Mouse (Mus musculus): ENCODE measurements around the gene Zfp612.
"Not testable (repeated sequence)": the region's sequence is repeated elsewhere in the genome, so short reads cannot be mapped to it uniquely, and the experiment has no call there.

Zfp612 gene

DNA sequence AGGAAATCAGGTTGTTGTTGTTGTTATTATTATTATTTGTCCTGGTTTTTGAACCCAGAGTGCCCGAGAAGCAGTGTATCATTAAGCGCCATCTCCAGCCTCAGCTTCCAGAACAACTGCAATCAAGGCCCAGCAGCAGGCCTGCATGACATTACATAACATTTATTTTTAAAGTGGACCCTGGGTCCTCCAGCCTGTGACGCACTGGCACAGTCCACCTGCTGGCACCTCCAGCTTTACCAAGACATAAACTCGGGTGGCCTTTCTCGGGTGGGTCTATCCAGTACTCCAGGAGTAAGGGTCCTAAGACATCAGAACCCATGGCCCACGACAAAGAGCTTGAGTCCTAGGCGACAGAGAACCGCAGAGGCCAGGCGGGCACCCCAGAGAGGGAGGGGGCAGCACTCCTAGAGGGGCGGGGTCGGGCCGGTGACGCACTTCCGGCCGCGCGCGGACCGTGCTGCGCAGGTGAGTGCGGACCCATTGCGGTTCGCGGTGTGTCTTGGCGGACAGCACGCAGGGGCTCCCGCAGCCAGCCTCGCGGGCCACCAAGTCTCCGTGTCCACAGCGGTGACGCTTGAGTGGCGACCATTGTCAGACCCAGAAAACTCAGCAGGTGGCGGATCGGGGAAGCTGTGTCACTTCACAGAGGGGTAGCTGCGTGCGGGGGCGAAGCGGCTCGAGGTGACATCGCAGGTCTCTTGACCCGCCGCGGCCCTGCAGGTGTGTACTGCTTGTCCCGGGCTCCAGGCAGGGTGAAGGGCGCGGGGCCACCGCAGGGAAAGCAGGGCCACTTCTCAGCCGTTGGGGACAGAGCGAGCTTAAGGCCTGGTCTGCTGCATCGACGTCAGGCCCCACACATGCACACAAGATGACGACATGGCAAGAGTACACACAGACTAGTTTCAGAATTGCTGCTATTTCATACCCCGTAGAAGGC lies at the start of gene Zfp612:
Gene Zfp612, plus strand, starts transcription at position 465 of the 940 bp plus-strand sequence.
- DNase-seq, result peak; percentile 75

DNA sequence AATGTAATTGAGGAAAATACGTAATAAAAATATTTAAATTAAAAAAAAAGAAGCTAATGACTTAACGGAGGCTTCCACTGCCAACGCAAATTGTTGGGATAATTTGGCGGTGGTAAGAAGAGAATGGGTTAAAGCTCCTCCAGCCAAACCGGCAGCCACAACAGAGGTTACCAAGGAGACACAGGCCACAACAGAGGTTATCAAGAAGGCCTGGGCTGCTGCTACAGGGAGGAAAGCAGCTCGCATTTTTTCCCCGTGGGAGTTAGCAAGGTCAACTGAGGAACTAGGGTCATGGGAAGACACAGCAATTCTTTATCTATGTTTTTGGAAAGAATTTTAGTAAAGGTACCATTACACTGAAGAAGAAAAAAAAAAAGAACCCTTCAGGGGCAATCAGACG lies 45.8 kb upstream of the Zfp612 start:
- DNase-seq, result not testable (repeated sequence)

DNA sequence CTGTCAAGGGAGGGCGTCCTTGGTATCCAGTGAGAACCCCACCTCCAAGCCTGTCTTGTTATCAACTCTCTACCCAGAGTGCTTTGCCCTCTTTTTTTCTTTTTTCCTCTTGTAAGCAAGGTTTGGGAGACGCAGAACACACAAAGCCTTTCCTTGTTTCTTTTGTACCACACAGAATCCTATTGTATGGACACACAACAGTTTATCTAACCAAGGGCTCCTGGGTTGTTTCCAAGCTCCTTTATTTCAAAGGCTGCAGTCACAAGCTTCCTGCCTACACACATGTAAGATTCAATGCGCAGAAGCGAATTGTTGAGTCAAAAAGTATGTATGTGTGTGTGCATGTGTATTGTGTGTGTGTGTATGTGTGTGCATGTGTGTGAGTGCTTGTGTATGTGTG lies 45.2 kb upstream of the Zfp612 start:
- DNase-seq, result no peak

DNA sequence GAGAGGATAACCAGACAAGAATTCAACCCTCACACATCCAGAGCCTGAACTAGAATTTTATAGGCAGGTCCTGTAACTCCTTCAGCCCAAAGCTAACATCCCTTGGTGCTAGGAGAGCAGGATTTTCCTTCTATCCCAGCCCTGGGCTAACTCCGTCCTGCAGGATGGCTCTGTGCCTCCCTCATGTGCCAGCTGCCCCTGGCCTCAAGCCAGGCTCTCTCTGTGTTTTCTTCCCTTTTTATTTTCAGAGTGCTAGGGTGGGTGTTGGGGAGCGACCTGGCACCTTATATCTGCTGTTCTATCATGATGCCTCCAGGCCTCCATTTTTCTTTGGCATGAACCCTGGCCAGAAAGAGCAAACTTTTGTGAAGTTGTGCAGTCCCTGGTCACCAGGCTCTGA lies 43.4 kb upstream of the Zfp612 start:
- no peak for DNase-seq

DNA sequence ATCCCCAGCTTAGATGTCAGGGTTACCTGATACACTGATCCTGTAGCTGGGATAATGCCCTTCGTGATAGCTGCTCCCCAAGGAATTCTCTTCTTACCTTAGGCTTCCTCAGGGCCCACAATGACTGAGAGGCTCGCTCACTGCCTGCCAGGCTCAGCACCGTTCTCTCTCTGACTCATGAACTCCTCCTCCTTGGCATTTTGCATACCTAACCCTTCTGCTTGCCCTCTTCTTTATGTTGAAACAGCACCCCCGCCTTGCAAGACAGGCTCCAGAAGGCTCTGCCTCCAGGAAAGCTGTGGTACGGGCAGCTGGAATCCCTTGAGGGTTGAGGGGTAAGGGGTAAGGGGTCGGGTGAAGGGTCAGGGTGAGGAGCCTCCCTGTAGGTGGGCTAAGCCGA lies 40.3 kb upstream of the Zfp612 start:
- no peak for DNase-seq

DNA sequence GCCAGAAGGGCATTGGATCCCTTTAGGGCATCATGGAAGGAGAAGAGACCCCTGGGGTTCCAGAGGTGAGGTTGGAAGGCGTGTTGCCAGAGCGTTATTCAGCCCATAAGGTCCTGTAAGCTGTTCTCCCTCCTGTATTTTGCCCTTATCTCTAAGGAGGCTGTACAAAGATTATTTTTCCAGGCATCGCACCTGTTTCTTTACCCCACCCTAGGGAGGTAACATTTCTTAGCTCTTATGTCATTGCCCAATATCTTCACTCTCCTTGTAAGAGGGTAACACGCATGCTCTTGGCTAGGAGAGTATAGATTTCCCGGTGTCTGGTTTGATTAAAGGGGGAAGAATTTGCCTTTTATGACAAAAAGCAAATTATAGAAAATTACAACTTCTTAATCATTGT lies 39.9 kb upstream of the Zfp612 start, which contains the start of gene Chst4:
Gene Chst4, minus strand, starts transcription at position 82 of the 400 bp plus-strand sequence.
- DNase-seq, result no peak

DNA sequence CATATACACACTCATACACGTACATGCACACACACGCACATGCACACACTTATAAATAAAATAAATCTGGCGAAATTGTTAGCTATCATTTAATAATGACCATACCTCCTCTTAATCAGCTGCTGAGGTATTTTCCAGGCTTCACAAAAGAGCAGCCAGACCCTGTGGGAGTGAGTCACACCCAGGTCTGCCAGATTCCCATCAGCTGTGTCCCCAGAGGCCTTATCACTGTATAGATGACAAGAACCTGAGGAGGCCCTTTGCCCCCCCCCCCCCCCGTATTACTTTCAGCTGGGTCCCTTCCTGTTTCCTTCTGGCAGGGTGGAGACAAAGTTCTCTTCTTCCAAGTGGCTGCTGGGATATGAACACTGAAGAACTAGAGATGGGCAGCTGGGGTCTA lies 39.0 kb upstream of the Zfp612 start:
- no peak for DNase-seq

DNA sequence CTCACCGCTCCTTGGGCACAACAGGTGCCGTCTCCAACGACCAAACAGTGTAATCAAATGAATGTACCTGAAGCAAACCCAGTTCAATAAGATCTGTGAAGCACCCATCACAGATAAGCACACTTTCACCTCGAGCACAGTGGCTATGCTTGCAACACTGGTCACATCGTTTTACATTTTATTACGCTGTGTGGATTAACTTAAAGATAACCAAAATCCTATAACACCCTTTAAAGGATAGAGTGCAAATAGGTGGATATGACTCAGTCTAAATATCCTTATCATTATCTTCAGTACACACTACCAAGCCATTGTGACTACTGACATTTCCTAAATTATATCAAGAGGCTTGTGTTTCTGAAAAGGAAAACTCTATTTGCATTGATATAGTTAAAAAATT lies 28.3 kb upstream of the Zfp612 start:
- DNase-seq, result no peak

DNA sequence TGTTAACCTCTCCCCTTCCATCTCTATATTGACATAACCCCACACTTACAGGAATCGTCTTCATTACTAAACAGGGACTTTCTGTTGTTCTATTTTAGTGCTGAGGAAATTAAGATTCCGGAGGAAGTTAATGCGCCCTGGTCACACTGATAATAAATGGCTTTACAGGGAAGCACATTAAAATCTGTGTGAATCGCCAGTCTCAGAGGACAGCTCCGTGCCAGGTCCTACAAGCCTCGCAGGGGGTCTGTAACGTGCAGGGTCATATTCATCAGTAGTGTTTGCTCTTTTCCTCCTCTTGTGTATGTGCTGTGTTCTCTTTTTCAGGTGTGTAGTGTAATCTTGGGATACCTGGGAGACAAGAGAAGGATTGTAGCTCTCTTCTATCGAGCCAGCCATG lies 21.3 kb upstream of the Zfp612 start:
- DNase-seq, result no peak

DNA sequence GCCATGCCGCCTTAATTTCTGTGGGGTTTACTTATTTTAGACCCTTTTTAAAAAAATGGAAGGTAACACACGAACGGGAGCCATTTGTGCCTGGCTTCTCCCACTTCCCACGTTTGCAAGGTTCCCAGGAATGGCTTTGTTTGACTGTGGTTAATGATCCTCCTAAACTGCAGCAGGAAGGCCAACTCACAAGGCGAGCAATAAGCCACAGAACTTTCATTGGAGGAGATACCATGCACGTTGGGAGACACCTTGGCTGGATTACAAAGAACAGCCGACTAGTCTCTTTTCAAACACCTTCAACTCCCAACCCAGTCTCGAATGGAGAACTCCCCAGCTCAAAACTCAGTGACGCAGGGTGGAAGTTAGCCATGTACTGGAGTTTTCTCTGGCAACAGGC lies 15.4 kb upstream of the Zfp612 start:
- no peak for DNase-seq

DNA sequence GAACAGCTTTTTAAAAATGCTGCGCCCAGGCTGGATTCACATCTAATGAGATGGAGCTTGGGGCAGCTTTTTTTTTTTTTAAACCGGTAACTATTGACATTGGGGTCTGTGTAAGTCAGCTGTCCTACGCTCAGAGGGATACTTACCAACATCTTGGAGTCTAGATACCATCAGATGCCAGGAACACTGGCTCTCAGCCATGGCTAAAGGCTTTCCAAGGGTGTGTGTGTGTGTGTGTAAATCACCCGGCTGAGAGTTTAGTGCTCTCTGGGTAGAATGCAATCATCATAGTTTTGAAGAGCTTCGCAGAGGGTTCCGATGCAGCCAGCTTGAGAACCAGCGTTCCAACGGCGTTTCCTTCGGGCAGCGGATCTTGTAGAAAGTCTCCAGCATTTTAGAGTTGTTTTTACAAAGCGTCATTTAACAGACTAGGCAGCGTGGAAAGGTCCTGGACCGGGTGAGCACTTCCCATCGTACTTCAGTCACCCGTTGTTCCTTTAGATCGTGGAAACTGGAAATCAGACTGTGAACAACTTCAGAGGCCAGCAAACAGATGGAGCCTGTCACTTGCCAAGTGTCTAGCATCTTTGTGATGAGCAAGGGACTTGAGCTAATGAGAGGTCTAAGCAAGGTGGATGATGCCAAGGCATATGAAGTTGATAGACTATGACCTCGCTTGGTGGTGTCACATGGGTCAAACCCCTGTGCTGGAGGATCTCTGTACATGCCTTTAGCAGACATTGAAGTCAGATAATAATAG lies 14.8 kb upstream of the Zfp612 start:
- DNase-seq, result no peak

DNA sequence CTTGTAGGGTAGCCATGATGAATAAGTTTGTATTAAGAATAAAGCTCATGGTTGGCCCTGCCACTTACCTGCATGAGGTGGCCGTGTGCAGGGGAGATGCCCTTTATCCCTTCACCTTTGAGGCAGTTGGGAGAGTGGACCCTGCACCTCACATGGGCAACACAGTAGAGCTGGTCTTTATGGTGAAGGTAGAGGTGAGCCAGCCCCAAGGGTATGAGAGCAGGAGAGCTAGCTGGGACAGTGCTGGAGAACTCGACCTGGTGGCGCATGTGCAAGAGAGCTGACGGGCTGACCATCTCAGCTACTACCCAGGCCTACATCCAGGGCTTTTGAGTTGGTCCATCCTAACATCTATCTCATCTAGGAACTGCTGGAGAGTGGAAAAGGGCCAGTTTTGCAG lies 13.9 kb upstream of the Zfp612 start:
- DNase-seq, result no peak

DNA sequence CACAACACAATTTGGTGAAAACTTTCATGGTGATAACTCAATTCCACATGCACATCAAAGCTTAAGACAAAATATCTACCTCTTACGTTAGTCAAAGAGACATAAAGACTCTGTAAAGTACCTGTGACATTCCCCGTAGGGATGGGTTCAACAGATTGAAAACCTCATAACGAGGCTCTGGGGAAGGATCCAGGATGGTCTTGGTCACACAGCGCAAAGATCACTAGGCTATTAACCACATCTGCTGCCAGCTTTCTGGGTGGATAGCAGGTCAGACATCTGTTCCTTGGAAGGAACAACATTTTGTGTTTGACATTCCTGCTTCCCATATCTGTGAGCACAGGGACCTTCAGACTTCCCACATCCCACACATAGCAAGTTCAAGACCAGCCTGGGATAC lies 9.8 kb upstream of the Zfp612 start:
- DNase-seq, result no peak

DNA sequence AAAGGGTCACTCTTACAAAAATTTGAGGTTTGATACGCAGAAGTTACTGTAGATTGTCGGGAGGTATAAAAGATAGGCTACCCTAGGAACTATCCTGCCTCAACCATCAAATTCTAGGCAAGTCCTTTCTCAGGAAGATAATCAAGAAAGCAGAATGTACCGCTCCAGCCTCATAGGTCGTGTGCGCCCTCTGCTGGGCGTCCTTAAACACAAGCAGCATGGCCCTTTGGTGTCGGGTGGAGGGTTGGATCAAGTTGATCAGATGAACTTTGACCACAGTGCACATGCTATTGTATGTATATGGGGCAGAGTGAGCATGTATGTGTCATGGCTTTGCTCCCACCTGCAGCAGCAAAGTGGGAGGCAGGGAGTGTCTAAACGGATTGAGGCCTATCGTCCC lies 7.9 kb upstream of the Zfp612 start:
- DNase-seq, result peak; percentile 55

DNA sequence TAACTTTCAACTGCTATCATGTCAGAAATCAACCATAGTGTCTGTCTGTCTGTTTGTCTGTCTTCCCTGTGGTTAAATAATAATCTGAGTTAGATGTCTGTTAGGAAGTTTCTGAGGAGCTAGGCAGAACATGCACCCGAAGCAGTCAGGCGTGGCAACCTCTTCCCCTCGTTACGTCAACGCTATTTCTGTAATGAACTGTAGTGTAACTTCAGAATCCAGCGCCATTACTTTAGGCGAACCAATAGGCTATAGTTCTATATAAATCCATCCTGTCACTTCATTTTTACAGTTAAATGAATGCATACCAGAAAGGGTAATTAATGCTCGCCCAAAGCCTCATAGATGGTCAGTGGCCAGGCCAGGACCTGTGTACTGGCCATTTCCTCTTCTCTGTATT lies 5.0 kb upstream of the Zfp612 start:
- DNase-seq, result no peak

DNA sequence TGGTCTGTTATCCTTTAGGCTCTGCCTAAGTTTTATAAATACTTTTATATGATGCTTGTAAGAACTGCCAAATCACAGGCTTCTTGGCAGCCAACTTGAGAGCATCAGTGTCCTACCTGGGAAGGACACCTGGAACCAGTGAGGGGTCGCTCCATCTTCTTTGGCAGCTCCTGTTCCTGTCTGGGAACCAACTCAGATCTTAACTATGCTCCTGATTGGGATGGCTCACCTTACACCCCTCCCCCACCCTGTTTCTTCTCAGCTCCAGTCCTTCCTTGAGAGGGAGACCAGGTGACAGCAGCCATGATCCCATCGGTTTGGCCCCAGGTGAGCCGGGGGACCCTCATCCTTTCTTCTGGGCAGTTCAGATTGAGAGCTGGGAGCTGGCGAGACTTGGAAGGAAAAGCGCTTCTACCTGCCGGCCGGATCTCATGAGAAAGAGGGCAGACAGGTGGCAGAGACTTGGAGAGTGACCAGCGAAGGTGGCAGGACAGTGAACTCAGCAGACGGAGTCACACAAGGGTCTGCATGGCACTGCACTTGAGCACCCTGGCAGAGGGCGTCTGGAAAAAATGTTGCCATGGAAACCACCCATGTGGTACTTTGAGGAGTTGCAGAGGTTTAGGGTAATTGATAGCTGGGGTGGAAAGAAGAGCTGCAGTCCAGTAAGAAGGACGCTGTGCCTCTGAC lies 3.0 kb downstream of the Zfp612 start:
- no peak for DNase-seq

DNA sequence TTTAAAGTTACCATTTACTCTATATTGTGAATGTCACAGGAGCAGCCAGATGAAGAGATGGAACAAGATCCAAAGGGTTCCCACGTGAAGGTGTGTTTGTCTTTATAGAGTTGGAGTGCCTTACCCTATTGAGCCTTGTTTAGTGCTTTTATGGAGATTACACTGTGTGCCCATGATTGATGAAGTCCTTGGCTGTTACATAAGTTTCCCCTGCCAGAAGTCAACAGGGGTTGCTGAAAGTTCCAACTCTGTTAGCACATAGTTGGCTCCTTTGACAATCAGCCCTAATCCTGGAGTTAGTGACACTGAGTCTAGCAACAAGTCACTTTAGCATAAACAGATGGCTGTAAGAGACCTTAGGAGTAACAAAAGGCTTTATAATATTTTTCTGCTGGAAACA lies 12.3 kb downstream of the Zfp612 start:
- no peak for DNase-seq

DNA sequence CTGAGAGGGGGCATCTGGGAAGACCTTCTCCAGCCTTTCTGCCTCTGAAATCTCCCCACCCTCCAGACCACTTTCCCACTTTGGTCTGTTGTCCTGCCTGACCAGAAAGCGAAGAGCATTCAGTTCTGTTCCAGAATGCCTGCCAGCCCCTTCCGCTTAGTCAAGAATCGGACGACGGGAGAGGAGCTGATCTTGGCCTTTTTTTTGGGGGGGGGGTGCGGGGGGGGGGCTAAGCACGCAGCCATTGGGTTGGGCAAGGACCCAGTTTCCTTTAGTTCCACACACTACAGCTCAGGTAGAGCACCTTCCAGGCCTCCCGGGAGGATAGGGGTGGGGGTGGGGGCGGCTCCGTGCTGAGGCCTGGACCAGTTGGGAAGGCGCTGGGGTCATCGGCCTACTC lies 21.4 kb downstream of the Zfp612 start, which contains the start of gene Gm21964:
Gene Gm21964, plus strand, starts transcription at position 301 of the 400 bp plus-strand sequence.
- DNase-seq, result no peak

DNA sequence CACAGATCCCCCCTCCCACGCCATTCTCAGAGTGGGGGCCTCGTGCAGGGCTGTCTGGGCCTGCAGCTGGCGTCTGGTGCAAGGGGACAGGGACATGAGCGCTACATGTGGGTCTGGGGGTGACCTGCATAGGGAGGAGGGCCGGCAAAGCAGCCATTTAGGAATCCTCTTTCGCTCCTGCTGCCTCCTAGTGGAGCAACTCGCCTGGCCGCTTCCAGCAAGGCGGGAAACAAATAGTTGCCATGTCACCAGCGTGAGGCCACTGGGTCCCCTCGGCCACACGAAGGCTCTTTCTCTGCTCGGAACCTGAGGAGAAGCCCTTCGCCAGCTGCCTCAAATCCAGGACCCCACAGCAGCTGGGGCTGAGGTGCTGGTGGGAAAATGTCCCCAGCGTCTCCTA lies 22.1 kb downstream of the Zfp612 start:
- DNase-seq, result no peak

DNA sequence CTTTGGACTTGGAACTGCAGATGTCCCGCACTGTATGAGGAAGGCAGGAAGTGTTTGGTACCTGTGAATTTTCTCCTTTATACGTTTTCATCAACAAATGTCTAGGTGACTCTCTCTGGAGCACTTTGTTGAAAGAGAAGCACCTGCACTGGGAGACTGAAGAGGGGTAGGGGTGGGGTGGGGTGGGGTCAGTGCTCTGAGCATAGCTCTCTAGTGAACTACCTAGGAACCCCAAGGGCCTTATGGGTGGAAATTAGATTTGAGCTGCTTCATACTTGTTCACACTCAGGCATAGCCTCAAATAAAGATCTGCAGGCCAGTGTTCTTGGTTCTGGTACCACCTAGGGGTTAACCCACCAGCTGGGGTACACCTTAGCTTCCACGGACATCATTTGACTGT lies 23.1 kb downstream of the Zfp612 start, which contains the start of gene Gm17720:
Gene Gm17720, minus strand, starts transcription at position 101 of the 400 bp plus-strand sequence.
- DNase-seq, result no peak

DNA sequence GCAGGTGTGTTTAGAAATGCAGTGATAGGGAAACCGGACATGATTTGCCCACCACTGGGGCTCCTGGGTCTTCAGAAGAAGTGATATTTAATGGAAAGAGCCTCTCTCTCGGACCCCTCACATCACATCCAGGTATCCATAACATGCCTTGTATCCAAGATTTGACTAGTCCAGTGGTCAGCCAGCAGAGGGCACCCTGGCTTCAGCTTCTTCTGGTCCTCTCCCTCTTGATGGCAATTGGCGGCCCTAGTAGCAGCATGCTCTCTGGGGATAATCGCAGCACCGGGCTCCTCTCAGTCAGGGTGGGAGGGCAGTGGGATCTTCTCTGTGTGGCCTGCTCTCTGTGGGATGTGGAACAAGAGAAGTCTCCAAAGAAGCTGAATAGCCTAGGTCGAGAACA lies 40.2 kb downstream of the Zfp612 start:
- DNase-seq, result peak; percentile 3

DNA sequence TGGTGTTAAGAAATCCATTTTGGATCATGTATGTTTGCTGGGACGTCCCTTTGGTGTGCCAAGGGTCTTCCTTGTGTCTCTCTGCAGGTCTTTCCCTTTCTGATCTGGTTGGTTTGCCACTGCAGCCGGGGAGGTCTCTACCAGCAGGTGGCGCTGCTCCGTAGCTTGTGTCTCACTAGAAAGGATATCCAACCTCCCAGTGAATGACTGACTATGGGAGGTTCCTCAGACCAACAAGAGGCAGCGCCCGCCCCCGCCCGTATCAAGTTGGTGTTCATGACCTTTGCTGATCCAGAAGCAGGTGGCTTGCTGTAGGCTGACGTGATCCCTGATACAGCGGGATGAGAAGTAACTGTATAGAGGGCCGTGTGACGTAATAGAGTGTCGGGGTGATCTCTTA lies 51.0 kb downstream of the Zfp612 start:
- DNase-seq, result peak; percentile 78

DNA sequence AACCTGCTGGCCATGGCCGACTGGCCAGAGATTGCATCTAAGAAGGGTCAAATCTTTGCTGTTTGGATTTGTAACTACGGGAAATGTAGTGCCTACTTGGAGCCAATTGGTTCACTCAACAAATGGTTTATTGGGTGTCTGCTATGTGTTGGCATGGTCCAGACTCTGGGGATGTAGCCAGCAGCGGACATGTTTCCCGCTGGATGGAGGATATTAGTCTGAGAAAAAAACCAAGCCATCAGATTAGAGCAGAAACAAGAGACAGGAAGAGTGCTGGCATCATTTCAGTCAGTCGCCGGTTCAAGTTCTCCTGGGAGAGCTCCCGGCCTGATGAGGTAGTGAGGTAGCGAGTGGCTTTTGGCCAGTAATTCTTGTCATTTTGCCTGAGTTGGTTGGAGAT lies 54.7 kb downstream of the Zfp612 start:
- no peak for DNase-seq
